Mouse (Mus musculus) bone marrow macrophage, adult 2 months (primary cell): ENCODE data around the gene Abcc10. TPM values are rescaled to one million over a fixed set of nuclear protein-coding genes. Genes with fewer than 3 reads are reported as not detected.

ENCODE experiments used
- H3K27ac ChIP-seq: 2 replicates; pipeline ENCODE4 v1.5.1; 2012; ENCODE audit warnings: low read depth, low read length; ENCODE audit not compliant: insufficient read depth
- H3K4me1 ChIP-seq: 2 replicates; pipeline ENCODE4 v1.6.1; 2012; ENCODE audit warnings: low read length; ENCODE audit not compliant: control insufficient read depth, insufficient read depth
- H3K4me3 ChIP-seq: 2 replicates; pipeline ENCODE4 v1.5.1; 2012; ENCODE audit warnings: mild to moderate bottlenecking, low read length, moderate library complexity; ENCODE audit not compliant: insufficient read depth
- CTCF ChIP-seq: IDR thresholded peaks from 2 replicates; pipeline ENCODE4 v1.5.1; 2012; ENCODE audit warnings: low read depth, mild to moderate bottlenecking, low read length, moderate library complexity
- POLR2A ChIP-seq: IDR thresholded peaks from 2 replicates; pipeline ENCODE4 v1.6.1; 2012; ENCODE audit warnings: mild to moderate bottlenecking, low read depth, low read length, borderline replicate concordance
- polyA plus RNA-seq: library from polyadenylated mRNA; stranded (reverse); fragments of >200 nt; gene quantifications from 2 replicates; pipeline ENCODE4 v1.2.4, GENCODE M21; 2012; ENCODE audit not compliant: missing spikeins, insufficient read depth, insufficient read length

Gene Abcc10
- polyA plus RNA-seq, 1 experiment, result 5.4 TPM

GRCm38 (mm10) chr17:46275506-46275905 lies 52.6 kb downstream of the Abcc10 start:
- no peak overlapping the region for H3K27ac ChIP-seq
- no peak overlapping the region for H3K4me3 ChIP-seq
- TF ChIP-seq CTCF (no peak), POLR2A (no peak)
- no peaks in the 10 kb centered on the region for H3K4me1 ChIP-seq

- no peak overlapping the region for H3K27ac ChIP-seq
- TF ChIP-seq CTCF (no peak), POLR2A (no peak)
- H3K4me1 ChIP-seq, result no peaks in the 10 kb centered on the region
- H3K4me3 ChIP-seq, result no peak overlapping the region
Measured at GRCm38 (mm10) chr17:46275034-46275433, 53.1 kb downstream of the Abcc10 start.

DNA sequence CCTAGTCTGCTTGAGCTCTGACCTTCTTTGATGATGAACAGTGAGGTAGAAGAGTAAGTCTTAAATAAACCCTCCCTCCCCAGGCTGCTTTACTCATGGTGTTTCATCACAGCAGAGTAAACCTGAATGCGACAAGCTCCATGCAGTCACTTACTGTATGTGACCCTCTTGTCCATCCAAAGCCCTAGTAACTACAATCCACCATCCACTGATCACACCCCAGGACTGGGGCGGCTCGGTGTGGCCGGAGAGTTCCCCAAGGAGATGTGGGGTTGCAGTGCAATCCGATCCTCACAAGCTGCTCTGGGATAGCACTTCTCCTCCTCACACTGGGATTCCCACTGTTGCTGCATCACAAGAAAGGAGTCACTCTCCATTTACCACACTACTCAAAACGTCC lies 53.7 kb downstream of the Abcc10 start:
- TF ChIP-seq POLR2A, result no peak
- no peak for TF ChIP-seq CTCF
- no peak overlapping the region for H3K4me3 ChIP-seq
- H3K4me1 ChIP-seq, result no peaks in the 10 kb centered on the region
- no peak overlapping the region for H3K27ac ChIP-seq

GRCm38 (mm10) chr17:46273803-46274236 lies 54.3 kb downstream of the Abcc10 start:
- TF ChIP-seq CTCF (no peak), POLR2A (no peak)
- H3K4me1 ChIP-seq, result no peaks in the 10 kb centered on the region
- H3K4me3 ChIP-seq, result no peak overlapping the region
- no peak overlapping the region for H3K27ac ChIP-seq

DNA sequence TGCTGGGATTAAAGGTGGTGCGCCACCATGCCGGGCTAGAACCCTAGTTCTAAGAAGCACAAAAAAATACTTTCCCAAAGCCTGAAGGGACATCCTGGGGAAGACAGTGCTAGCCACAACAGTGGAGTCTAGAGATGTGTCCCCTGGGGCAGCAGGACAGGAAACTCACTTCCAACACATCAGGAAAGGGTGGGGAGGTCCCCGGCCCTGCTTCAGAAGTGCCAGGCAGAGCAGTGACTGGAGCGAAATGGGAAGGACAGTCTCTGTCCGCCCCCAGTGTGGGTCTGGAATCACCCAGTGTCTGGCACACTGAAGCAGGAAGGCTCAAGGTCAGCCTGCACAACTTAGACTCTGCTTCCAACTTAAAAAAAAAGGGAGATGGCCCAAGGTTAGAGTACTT lies 55.5 kb downstream of the Abcc10 start:
- no peaks in the 10 kb centered on the region for H3K4me1 ChIP-seq
- no peak overlapping the region for H3K27ac ChIP-seq
- no peak overlapping the region for H3K4me3 ChIP-seq
- TF ChIP-seq POLR2A (no peak), CTCF (no peak)

DNA sequence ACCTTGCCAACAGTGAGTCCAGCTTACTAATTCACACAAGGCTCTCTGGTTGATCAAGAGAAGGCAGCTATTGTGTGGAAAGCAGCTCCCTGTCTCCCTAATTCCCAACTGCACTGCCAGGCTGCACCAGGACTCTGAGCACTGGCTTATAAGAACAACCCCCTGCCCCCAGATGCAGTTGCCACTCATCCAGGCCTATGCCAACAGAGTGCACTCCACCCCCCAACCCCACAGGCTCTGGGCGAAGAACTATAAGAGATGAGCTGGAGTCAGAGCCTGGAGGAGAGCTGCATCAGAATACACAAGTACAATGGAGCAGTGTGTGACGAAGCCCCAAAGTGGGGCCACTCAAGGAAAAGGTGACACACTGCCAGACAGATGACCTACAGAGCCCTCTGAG lies 56.1 kb downstream of the Abcc10 start:
- Histone ChIP-seq H3K4me3 (no peak overlapping the region), H3K4me1 (no peaks in the 10 kb centered on the region)
- no peak for TF ChIP-seq CTCF
- TF ChIP-seq POLR2A, result no peak

GRCm38 (mm10) chr17:46269771-46270534 lies 58.2 kb downstream of the Abcc10 start:
- TF ChIP-seq CTCF, result no peak
- no peak for TF ChIP-seq POLR2A
- H3K27ac ChIP-seq, result no peak overlapping the region
- no peaks in the 10 kb centered on the region for H3K4me1 ChIP-seq
- H3K4me3 ChIP-seq, result no peak overlapping the region

More for the DNA sequence above, 56.1 kb downstream of the Abcc10 start:
- no peak overlapping the region for H3K27ac ChIP-seq

- H3K4me1 ChIP-seq, result no peaks in the 10 kb centered on the region
- TF ChIP-seq POLR2A (no peak), CTCF (no peak)
- H3K4me3 ChIP-seq, result no peak overlapping the region
- no peak overlapping the region for H3K27ac ChIP-seq
Measured at GRCm38 (mm10) chr17:46268026-46268720, 60.0 kb downstream of the Abcc10 start.

GRCm38 (mm10) chr17:46267511-46267910 lies 60.6 kb downstream of the Abcc10 start:
- H3K4me1 ChIP-seq, result no peaks in the 10 kb centered on the region
- no peak overlapping the region for H3K4me3 ChIP-seq
- no peak for TF ChIP-seq CTCF
- no peak for TF ChIP-seq POLR2A
- H3K27ac ChIP-seq, result no peak overlapping the region

- no peaks in the 10 kb centered on the region for H3K4me1 ChIP-seq
- no peak overlapping the region for H3K4me3 ChIP-seq
- H3K27ac ChIP-seq, result no peak overlapping the region
- TF ChIP-seq CTCF, result no peak
- TF ChIP-seq POLR2A, result no peak
Measured at GRCm38 (mm10) chr17:46266986-46267385, 61.2 kb downstream of the Abcc10 start.
